Mouse (Mus musculus) MEL (cell line): ENCODE measurements around the gene Cdk4. TPM values are rescaled to one million over a fixed set of nuclear protein-coding genes. Genes with fewer than 3 reads are reported as not detected.

Experiments used
- DNase-seq: peaks from one replicate; pipeline ENCODE4 v3.0.0; 2011; ENCODE audit warnings: low read depth, low spot score
- H3K27ac ChIP-seq: 2 replicates; pipeline ENCODE4 v1.5.1; 2012; ENCODE audit warnings: low read depth, mild to moderate bottlenecking, control low read depth, low read length, moderate library complexity; ENCODE audit not compliant: control insufficient read depth
- H3K27me3 ChIP-seq, 2 experiments: fragments of 150-350 bp in 1 of 2; sonication (generic) in 1 of 2; 2 replicates each; pipeline ENCODE4 v1.6.1; 2012; ENCODE audit warnings: low read length in 2 of 2, mild to moderate bottlenecking in 2 of 2, improper control_type of control experiment in 1 of 2, moderate library complexity in 1 of 2; ENCODE audit not compliant: insufficient read depth in 2 of 2, control insufficient read depth in 1 of 2
- H3K36me3 ChIP-seq, 2 experiments: 2 replicates each; pipeline ENCODE4 v1.6.1; 2012 to 2014; ENCODE audit warnings: low read length in 2 of 2, improper control_type of control experiment in 1 of 2, inconsistent platforms in 1 of 2, mild to moderate bottlenecking in 1 of 2; ENCODE audit not compliant: insufficient read depth in 2 of 2, control insufficient read depth in 1 of 2
- H3K4me1 ChIP-seq, 2 experiments: fragments of 150-350 bp in 1 of 2; sonication (generic) in 1 of 2; 2 replicates each; pipeline ENCODE4 v1.6.1; 2012; ENCODE audit warnings: low read length in 2 of 2, improper control_type of control experiment in 1 of 2, mild to moderate bottlenecking in 1 of 2; ENCODE audit not compliant: insufficient read depth in 2 of 2, control insufficient read depth in 1 of 2
- H3K4me3 ChIP-seq, 2 experiments: fragments of 150-350 bp in 1 of 2; sonication (generic) in 1 of 2; 2 replicates each; pipeline ENCODE4 v1.5.1; 2012; ENCODE audit warnings: low read depth in 2 of 2, low read length in 2 of 2, mild to moderate bottlenecking in 2 of 2, moderate library complexity in 2 of 2, control low read depth in 1 of 2, improper control_type of control experiment in 1 of 2; ENCODE audit not compliant: control insufficient read depth in 1 of 2, insufficient read depth in 1 of 2
- H3K79me2 ChIP-seq: 2 replicates; pipeline ENCODE4 v1.6.1; 2012; ENCODE audit warnings: mild to moderate bottlenecking, low read length, moderate library complexity; ENCODE audit not compliant: control insufficient read depth, poor library complexity, insufficient read depth
- H3K9ac ChIP-seq: 2 replicates; pipeline ENCODE4 v1.6.1; 2012; ENCODE audit warnings: low read depth, mild to moderate bottlenecking, control low read depth, low read length, moderate library complexity; ENCODE audit not compliant: control insufficient read depth, poor library complexity, severe bottlenecking
- H3K9me3 ChIP-seq: fragments of 150-350 bp; sonication (generic); replicated peaks from 2 replicates; pipeline ENCODE4 v1.6.1; 2012; ENCODE audit warnings: mild to moderate bottlenecking, low read length, improper control_type of control experiment, moderate library complexity; ENCODE audit not compliant: insufficient read depth
- CHD1 ChIP-seq: IDR thresholded peaks from 2 replicates; pipeline ENCODE4 v1.6.1; 2012; ENCODE audit warnings: low read depth, mild to moderate bottlenecking, inconsistent platforms, low read length, improper control_type of control experiment
- CHD2 ChIP-seq: IDR thresholded peaks from 2 replicates; pipeline ENCODE4 v1.6.1; 2011; ENCODE audit warnings: low read length, improper control_type of control experiment
- E2F4 ChIP-seq: IDR thresholded peaks from 2 replicates; pipeline ENCODE4 v1.6.1; 2011; ENCODE audit warnings: low read depth, low read length, improper control_type of control experiment, borderline replicate concordance
- EP300 ChIP-seq, 2 experiments: IDR thresholded peaks; 2 replicates each; pipeline ENCODE4 v1.6.1; 2011; ENCODE audit warnings: improper control_type of control experiment in 2 of 2, low read length in 2 of 2, low read depth in 1 of 2, mild to moderate bottlenecking in 1 of 2
- ETS1 ChIP-seq: IDR thresholded peaks from 2 replicates; pipeline ENCODE4 v1.6.1; 2012; ENCODE audit warnings: low read depth, mild to moderate bottlenecking, inconsistent platforms, low read length, improper control_type of control experiment, moderate library complexity
- GATA1 ChIP-seq: IDR thresholded peaks from 2 replicates; pipeline ENCODE4 v1.6.1; 2011; ENCODE audit warnings: low read depth, low read length, improper control_type of control experiment
- HCFC1 ChIP-seq: IDR thresholded peaks from 2 replicates; pipeline ENCODE4 v1.6.1; 2012; ENCODE audit warnings: low read depth, mild to moderate bottlenecking, inconsistent platforms, low read length, improper control_type of control experiment, moderate library complexity
- JUND ChIP-seq: IDR thresholded peaks from 2 replicates; pipeline ENCODE4 v1.6.1; 2011; ENCODE audit warnings: low read depth, mild to moderate bottlenecking, improper control_type of control experiment, low read length
- MAFK ChIP-seq: IDR thresholded peaks from 2 replicates; pipeline ENCODE4 v1.6.1; 2011; ENCODE audit warnings: low read depth, mild to moderate bottlenecking, low read length, improper control_type of control experiment, borderline replicate concordance
- MEF2A ChIP-seq: IDR thresholded peaks from 2 replicates; pipeline ENCODE4 v1.6.1; 2014; ENCODE audit warnings: low read depth, mild to moderate bottlenecking, inconsistent platforms, low read length, improper control_type of control experiment; ENCODE audit not compliant: poor library complexity, insufficient replicate concordance, severe bottlenecking; ENCODE audit errors: extremely low read depth
- MXI1 ChIP-seq: IDR thresholded peaks from 2 replicates; pipeline ENCODE4 v1.6.1; 2011; ENCODE audit warnings: mild to moderate bottlenecking, low read depth, low read length, improper control_type of control experiment
- MYB ChIP-seq: IDR thresholded peaks from 2 replicates; pipeline ENCODE4 v1.6.1; 2011; ENCODE audit warnings: mild to moderate bottlenecking, low read depth, low read length, improper control_type of control experiment
- NELFE ChIP-seq: IDR thresholded peaks from 2 replicates; pipeline ENCODE4 v1.6.1; 2011; ENCODE audit warnings: low read depth, low read length, improper control_type of control experiment
- POLR2AphosphoS5 ChIP-seq: IDR thresholded peaks from 2 replicates; pipeline ENCODE4 v1.6.1; 2012; ENCODE audit warnings: low read depth, borderline replicate concordance, mild to moderate bottlenecking, inconsistent platforms, low read length, moderate library complexity, mixed read lengths
- TBP ChIP-seq: IDR thresholded peaks from 2 replicates; pipeline ENCODE4 v1.8.0; 2011; ENCODE audit warnings: low read depth, low read length, improper control_type of control experiment
- TCF12 ChIP-seq: IDR thresholded peaks from 2 replicates; pipeline ENCODE4 v1.6.1; 2014; ENCODE audit warnings: low read depth, mild to moderate bottlenecking, inconsistent platforms, low read length, improper control_type of control experiment, moderate library complexity
- UBTF ChIP-seq: IDR thresholded peaks from 2 replicates; pipeline ENCODE4 v1.6.1; 2012; ENCODE audit warnings: low read depth, mild to moderate bottlenecking, inconsistent platforms, low read length, improper control_type of control experiment, moderate library complexity, borderline replicate concordance; ENCODE audit not compliant: insufficient read depth
- ZMIZ1 ChIP-seq: IDR thresholded peaks from 2 replicates; pipeline ENCODE4 v1.6.1; 2012; ENCODE audit warnings: low read depth, mild to moderate bottlenecking, inconsistent platforms, low read length, improper control_type of control experiment, moderate library complexity
- polyA plus RNA-seq, 2 experiments: library from polyadenylated mRNA; stranded (reverse) in 1 of 2; unstranded in 1 of 2; fragments of >175 nt in 1 of 2; fragments of >200 nt in 1 of 2; gene quantifications; 2 replicates each; pipeline versions ENCODE4 v1.2.1 to v1.2.4; 2012; ENCODE audit warnings: low replicate concordance in 2 of 2, low read depth in 1 of 2; ENCODE audit not compliant: insufficient read length in 2 of 2, insufficient read depth in 1 of 2, missing spikeins in 1 of 2
- total RNA-seq: library from RNA; depleted of rRNA; stranded (reverse); fragments of 300-350 nt; gene quantifications from 2 replicates; pipeline ENCODE4 v1.2.3, GENCODE M21; 2012

Cdk4 gene
- total and polyA plus RNA-seq, 3 experiments, result 443 to 1,325 (median 843) TPM

DNA sequence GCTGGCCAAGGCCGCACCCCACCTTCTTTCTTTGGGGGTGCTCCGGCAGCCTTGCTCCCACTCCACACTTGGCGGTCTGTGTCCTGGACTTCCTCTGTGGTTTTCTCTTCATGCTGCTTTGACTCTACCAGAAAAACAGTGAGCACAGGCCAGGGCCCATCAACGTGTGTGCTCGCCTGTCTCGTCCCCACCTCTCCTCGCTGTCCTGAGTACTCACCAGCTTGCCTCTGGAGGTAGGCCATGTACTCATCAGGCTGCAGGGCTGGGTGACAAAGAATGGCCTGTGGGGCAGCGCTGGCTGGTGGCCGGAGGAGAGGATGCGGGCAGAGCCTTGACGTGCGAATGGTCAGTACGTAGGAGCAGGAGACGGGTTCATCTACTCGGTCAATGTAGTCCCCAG lies 36.5 kb downstream of the Cdk4 start:
- TF ChIP-seq MXI1, result no peak
- TF ChIP-seq POLR2AphosphoS5, result no peak
- no peak for TF ChIP-seq ZMIZ1
- TF ChIP-seq NELFE, result no peak
- no peak for TF ChIP-seq MYB
- no peak for TF ChIP-seq E2F4
- no peak for TF ChIP-seq JUND
- no peak for TF ChIP-seq EP300 (IDR thresholded peaks at IDR 0.05; ENCODE audit: low read depth in 1 of 2, low read length in 2 of 2)
- no peak for TF ChIP-seq CHD1
- no peak for TF ChIP-seq TBP
- no peak for TF ChIP-seq TCF12
- TF ChIP-seq UBTF, result no peak
- no peak for TF ChIP-seq HCFC1
- TF ChIP-seq MAFK, result no peak
- no peak for TF ChIP-seq CHD2
- TF ChIP-seq MEF2A, result no peak
- H3K9me3 ChIP-seq, result no peaks in the 10 kb centered on the region
- H3K9ac ChIP-seq, result no peak overlapping the region
- H3K4me1 ChIP-seq, result peaks cover 2 to 20% of the 10 kb centered on the region in 2 experiments
- no peak overlapping the region for H3K4me3 ChIP-seq
- DNase-seq, result no peak
- peaks cover 2 to 7% of the 10 kb centered on the region in 2 experiments; a peak in 2 of 4 replicates for H3K36me3 ChIP-seq
- H3K79me2 ChIP-seq, result no peaks in the 10 kb centered on the region
- no peaks in the 10 kb centered on the region for H3K27me3 ChIP-seq
- H3K27ac ChIP-seq, result no peak overlapping the region

DNA sequence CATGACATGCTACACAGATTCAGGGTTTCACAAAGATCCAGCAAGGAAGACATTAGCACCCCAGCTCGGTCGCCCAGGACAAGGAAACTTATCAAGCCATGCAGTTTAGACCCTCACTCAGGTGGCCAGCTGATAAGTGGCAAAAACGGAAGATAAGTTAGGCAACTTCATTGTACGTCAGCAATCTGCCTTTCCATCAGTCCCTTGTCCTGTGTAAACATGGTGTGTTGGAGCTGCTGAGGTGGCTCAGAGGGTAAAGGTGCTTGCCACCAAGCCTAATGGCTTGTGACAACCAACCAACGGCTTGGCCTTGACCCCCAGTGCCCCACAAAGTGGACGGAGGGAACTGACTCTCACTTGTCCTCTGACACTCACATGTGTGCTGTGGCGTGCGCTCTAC lies 37.1 kb downstream of the Cdk4 start:
- H3K27ac ChIP-seq, result no peak overlapping the region
- H3K36me3 ChIP-seq, result peaks cover 2 to 7% of the 10 kb centered on the region in 2 experiments; a peak in 2 of 4 replicates
- no peaks in the 10 kb centered on the region for H3K9me3 ChIP-seq
- H3K27me3 ChIP-seq, result no peaks in the 10 kb centered on the region
- H3K4me3 ChIP-seq, result no peak overlapping the region
- DNase-seq, result no peak
- peaks cover 2 to 20% of the 10 kb centered on the region in 2 experiments for H3K4me1 ChIP-seq
- H3K9ac ChIP-seq, result no peak overlapping the region
- no peaks in the 10 kb centered on the region for H3K79me2 ChIP-seq
- no peak for TF ChIP-seq CHD2
- TF ChIP-seq HCFC1, result no peak
- peak; percentile 48 for TF ChIP-seq GATA1
- peak; percentile 60 for TF ChIP-seq TCF12
- peak; percentile 28; the same call in 1 of the 2 replicates for TF ChIP-seq ETS1
- peak; percentile 24 to 52; a peak in 2 of 4 replicates for TF ChIP-seq EP300 (IDR thresholded peaks at IDR 0.05; ENCODE audit: low read depth in 1 of 2, low read length in 2 of 2)
